Mouse (Mus musculus) gastrocnemius, postnatal 4 days (tissue): ENCODE data around the gene Rnf186. TPM values are rescaled to one million over a fixed set of nuclear protein-coding genes. Genes with fewer than 3 reads are reported as not detected.

Experiments used
- DNase-seq, 2 experiments: peaks; one replicate each; pipeline ENCODE4 v3.0.0; 2021 to 2022; ENCODE audit warnings: low spot score in 2 of 2, mixed read lengths in 2 of 2
- long read RNA-seq, 2 experiments: library from polyadenylated mRNA; stranded (forward); transcript quantifications; one replicate each; pipeline ENCODE4 v2.0.0; 2021
- total RNA-seq, 2 experiments: library from RNA; stranded (reverse); gene quantifications; 2 replicates each; pipeline ENCODE4 v1.2.3; 2021

Rnf186 gene
- not detected for total RNA-seq
- long read RNA-seq, experiment 1: 0 reads
- long read RNA-seq, experiment 2: 0 reads

DNA sequence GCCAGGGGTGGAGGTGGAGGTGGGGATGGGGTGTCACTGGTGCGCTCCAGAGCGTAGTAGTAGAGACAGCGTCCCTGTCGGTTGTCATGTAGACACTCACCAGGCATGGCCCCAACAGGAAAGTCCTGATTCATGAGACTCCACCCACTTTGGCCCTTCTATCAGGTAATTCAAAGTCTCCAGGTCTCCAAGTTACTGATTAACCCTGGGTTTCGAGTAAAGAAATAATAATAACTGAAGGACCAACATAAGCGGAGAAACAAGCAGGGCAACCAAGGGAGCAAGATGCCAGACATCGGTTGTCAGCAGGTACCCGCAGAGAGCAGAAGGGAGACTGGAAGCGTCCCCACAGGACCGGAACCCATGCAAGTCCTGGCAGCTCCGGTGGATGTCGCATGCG lies at the start of gene Rnf186:
Gene Rnf186, plus strand, starts transcription at position 247 of the 400 bp plus-strand sequence.
- no peak for DNase-seq

DNA sequence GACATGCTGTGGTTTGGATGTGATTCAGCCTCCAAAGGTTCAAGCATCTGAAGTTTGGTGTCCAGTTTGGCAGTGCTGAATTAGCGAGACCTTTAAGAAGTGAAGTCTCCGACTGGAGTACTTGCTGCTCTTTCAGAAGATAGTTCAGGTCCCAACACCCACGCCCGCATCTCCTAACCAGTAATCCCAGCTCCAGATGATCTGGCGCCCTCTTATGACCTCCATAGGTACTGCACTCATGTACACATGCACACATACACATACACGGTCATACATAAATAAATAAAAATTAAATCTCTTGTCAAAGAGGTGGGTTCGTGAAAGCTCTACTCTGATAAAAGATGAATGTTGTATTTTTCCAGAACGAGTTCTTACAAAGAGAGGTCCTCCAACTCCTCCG lies 49.6 kb upstream of the Rnf186 start:
- DNase-seq: no peak

DNA sequence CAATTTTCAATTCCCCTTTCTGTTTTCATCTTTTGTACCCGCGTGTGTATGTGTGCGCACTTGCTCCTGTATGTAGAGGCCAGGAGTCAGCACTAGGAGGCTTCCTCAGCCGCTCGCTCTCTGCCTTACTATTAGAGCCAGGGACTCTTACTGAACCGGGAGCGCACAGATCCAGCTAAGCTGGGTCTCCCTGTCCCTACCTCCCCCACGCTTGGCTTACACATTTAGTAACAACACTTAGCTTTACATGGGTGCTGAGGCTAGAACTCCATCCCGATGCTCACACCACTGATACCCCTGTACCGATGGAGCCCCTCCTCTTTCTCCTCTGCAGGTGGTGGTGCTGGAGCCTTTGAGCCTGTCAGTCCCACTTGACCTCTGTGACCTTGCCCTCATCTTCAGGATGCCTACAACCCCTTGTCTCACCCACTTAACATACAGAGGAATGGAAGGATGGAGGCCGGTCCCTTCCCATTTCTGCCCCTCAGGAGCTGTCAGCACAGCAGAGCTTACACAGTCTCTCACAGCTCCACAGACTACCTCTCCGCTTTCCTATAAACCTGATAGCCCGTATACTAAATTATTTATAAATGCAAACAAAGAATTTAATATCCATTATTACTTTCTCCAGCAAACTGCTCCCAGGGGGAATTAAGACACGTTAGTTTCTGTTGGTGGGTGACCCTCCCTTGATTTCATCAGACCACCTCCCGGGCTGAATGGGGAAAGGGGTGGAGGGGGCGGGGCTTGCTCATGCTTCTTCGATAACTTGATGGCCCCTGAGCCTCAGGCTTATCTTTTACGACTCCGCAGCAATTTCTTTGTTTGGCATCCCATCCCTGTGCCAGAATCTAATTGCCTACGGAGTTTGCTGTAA lies 45.4 kb upstream of the Rnf186 start:
- DNase-seq: no peak

DNA sequence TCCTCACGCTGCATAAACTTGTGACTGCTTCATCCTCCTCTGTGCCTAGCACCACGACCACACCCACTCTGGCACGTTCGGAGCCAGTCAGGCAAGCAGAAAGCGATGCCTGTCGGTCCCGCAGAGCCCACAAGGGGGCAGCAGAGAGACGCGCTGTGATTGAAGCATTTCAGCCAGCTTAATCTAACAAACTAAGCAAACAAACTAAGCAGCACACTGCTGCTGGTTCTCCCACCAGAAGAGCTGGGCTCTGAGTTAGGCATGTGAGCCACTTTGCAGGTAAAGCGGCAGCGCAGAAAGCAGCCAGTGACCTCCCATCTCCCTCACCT lies 44.8 kb upstream of the Rnf186 start:
- DNase-seq: peak; percentile 95

DNA sequence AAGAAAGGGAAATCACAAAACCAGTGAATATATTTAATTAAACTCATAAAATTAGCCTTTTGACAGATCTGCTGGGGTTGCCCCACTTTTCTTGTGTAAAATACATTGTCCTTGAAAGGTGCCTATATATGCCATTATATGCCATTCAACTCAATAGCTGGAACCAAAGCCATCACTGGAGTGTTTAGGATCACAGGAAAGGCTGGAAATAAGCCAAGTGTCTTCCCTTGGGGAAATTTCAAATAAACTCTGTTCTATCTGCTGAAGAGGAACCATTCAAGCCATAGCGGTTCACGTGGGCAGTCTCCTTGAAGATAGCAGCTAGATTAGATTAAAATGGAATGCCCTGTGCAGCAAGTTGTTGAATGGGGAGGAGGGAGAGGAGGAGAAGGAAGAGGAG lies 41.4 kb upstream of the Rnf186 start:
- DNase-seq: no peak

DNA sequence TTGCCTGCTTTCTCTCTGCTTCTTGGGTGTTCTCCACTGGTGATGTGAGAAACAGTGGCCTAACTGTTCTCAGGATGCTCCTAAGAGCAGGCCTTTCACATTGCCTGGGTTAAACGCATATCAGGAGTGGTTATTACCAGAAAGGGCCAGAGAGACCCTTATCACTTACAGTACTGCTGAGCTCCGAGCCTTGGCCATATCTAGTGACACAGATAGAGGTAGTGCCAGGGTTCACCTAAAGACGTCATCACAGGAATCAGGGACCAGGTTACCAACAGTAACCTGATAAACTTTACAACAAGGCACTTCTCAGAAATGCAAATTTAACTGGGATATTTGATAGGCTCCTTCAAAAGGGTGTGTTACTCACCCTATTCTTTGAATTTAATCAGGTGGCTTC lies 33.0 kb upstream of the Rnf186 start:
- no peak for DNase-seq

DNA sequence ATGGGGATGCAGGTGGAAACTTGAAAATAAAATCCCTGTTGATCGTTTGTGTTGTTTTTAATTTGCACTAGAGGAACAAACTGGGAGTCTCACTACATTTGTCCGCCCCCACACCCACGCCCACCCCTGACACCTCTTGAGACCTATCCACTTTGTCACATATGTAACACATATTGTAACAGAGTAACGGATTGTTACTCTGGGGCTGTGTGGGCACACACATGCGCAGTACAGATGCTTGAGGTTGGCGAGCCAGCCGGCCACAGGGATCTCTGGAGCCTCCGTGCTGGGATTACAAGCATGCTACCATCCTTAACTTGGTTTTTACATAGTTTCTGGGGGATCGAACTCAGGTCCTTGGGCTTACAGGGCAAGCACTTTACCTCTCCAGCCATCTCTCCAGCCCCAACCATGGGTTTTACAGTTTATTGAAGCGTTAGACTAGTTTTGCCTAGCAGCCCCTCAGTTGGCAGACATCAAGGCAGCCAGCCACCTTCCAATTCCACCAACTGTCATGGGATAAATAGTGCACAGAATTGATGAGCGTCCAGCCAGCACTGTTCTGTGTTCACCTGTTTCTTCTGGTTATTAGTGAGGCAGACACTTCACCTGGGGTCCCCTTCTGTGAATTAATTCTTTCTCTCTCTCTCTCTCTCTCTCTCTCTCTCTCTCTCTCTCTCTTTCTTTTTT lies 32.3 kb upstream of the Rnf186 start:
- DNase-seq: no peak

DNA sequence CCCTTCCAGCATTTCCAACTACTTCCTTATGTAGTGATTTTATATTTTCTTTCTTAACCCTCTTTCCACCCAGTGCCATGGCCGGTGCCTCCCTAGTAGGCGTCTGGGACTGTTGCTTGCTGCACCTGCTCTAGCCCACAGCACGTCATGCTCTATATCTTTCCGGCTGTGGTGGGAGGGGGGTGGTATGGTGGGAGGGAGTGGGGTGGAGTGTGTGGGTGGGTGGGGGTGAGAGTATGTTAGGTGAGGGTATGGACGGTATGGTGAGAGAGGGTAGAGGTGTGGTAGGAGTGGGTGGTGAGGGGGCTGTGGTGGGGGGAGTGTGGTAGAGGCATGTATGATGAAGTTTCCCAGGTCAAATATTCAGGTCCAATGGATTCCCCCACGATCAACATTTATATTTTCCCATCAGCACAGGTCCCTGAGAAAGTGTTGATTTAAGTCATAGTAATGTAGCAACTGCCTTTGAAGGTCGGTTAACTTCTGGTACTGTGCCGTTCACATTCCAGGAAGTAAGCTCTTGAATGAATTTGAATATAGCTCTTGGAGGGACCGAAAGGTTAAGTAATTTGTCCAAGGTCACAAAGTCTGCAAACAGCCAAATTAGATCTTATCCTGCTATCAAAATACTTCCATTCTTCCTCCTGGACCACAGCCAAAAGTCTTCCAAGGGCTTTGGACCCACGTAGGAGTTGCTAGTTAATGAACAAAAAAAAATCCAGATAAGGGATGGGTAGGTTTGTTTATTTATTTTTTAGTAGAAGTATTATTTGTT lies 28.2 kb upstream of the Rnf186 start:
- DNase-seq: no peak

DNA sequence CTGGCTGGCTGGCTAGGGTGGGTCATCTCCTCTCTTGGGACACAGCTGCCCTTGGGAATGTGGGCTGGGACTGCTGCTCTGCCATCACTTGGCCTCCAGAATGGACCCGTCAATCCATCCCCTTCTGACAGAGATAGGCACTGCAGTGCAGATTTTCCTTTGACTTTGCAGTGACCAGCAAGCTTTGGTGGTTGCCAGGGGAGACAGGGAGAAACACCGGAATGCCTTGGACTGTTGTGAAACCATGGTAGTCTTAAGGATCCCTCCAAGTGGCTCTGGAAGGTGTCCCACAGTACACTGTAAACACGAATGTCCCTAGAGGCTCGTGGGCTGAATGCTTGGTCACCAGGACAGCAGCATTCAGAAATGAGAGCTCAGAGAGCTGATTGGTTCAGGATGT lies 27.4 kb upstream of the Rnf186 start:
- DNase-seq: no peak

DNA sequence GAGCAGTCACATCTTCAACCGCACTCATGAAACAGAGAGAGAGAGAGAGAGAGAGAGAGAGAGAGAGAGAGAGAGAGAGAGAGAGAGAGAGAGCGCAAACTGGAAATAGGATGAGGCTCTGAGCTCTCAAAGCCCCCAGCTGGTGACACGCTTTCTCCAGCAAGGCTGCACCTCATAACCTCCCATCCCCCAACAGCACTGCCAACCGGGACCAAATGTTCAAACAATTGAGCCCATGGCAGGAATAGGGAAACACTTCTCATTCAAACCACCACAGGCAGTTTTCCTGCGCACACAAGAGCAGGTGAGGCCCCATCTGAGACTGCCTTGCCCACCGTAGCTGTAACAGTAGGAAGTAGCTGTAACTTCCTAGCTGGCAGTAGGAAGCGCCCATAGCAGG lies 25.5 kb upstream of the Rnf186 start:
- DNase-seq: no peak

DNA sequence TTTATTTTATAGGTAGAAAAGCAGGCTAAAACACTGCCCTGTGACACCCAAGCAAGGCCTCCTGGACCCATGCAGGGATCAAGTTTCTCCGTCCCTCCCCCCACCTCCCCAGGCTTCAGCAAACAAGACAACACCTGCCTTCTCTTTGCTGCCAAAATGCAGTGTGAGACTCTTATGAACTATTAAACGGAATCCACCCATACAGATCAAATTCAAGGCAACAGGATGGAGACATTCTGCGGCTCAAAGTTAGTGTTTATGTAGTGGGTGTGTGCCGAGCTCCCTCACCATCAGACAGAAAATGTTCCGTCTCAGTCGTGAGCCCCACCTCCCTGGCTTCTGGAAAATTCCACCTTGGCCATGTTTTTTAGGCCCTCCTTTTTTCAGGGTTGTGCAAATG lies 24.9 kb upstream of the Rnf186 start:
- no peak for DNase-seq

DNA sequence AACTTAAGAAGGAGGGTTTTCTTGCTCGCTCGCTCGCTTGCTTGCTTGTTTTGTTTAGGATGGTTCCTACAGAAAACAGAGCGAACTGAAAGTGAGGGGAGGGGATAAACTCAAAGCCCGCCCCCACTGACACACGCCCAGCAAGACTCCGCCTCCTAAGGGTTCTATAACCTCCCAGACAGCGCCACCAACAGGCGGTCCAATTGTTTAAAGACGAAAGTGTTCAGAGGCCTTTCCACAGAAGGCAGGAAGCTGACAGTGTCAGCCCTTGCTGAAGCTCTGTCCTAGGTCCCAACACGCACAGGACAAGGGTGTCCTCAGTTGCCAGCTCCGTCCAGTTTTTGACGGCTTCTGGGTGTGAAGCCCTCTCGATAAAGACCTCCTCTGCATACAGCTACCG lies 23.2 kb upstream of the Rnf186 start:
- peak; percentile 46 to 74 for DNase-seq

DNA sequence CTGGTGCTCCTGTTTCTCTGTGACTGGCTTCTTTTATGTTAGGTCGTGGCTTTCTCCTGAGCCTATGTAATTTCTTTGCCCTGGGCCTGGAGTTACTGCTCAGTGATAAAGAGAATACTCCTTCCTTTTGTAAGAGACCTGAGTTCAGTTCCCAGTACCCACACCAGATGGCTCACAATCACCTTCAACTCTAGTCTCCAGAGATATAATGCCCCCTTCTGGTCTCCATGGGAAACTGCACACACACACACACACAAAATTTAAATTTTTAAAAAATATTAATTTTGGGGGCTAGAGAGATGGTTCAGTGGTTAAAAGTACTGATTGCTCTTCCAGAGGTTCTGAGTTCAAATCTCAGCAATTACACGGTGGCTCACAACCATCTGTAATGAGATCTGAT lies 18.7 kb upstream of the Rnf186 start:
- DNase-seq: no peak

DNA sequence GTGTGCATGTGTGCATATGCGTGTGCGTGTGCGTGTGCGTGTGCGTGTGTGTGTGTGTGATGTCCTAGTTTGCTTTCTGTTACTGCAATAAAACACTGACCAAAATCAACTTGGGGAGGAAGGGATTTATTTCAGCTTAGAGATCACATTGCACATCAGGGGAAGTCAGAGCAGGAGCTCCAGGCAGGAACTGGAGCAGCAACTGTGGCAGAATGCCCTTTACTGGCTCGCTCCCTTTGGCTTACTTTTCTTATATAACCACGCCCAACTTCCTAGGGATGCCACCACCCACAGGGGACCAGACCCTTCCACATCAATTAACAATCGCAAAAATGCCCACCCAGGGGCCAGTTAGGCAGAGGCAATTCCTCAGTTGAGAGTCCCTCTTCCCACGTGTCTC lies 8.3 kb upstream of the Rnf186 start:
- DNase-seq: no peak

DNA sequence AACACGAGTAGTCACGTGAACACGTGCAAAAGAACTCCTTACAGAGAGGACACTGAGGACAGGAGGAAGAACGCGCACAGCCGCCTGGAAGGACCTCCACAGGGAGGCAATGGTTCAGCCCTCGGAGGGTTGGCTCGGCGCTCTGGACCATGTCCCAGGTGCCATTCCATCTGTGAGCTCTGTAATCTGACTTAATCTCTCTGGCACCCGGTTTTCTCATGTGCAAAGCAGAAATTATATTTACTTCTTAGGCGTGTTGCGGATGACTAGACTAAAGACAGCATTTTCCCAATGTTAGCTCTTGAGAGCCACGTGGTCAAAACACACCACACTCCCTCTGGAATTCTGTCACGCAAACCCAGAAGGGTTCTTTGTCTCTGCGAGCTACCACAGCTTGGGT lies 7.8 kb upstream of the Rnf186 start:
- DNase-seq: no peak

DNA sequence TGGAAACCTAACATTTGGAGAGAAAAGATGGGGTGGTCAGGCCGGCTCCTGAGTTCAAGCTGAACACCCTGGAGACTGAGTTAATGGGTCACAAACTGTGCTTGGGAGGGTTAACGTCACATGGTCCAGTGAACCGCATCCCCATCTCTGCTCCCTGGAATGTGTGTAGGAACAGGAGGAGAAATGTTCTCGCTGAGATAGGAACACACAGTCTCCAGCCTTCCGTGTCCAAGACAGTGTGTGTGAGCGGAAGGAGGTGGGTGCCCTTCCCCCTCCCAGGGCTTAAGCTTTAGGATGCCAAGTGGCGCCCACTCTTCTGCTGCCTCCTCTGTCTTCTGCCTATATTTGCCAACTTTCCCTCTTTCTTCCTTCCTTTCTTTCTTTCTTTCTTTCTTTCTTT lies 7.0 kb upstream of the Rnf186 start:
- DNase-seq: no peak

DNA sequence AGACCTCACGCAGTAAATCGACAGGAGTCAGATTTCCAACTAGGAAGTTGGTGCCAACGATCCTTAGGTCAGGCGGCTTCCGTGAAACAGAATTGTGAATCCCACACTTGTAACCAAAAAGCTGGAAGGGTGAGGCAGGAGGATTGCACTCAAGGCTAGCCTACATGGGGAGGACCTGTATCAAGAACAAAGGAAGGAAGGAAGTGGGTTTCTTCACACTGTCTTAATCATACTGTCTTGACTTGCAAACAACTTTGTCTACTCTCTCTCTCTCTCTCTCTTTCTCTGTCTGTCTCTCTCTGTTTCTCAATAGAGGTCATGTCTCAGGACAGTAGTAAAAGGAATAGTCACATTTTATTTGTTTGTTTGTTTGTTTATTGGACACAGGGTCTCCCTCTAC lies 4.2 kb upstream of the Rnf186 start:
- no peak for DNase-seq

DNA sequence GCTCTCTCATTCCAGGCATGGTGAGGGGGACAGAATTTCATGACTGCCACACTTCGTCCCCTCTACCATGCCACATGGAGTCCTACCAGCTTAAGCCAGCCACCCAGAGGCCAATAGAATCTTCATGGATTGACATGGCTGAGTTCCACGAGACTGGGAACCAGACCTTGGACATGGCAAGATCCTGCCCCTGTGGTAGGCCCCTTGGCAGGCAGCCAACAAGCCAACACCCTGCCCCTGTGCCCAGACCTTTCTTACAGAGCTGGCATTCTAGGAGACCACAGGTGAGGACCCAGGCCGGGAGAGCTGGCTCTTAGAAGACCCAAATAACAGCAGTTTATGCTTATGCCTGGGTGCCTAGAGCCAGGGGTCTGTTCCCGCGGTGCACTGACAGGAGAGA lies 1.0 kb upstream of the Rnf186 start:
- DNase-seq: no peak

DNA sequence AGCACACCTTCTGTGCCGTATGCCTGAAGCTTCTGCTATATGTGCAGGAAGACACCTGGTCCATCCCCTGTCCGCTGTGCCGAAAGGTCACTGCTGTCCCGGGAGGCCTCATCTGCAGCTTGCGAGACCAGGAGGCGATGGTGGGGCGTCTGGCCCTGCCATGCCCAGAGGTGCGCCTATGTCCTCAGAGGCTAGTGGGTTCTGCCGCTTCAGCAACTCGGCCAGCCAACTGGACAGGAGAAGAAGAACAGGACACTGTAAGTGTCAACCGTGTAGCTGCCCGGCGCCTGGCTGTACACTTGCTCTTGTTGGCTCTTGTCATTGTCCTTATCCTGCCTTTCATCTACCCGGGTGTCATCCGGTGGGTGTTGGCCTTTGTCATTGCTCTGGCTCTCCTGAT lies 573 bp downstream of the Rnf186 start:
- no peak for DNase-seq

DNA sequence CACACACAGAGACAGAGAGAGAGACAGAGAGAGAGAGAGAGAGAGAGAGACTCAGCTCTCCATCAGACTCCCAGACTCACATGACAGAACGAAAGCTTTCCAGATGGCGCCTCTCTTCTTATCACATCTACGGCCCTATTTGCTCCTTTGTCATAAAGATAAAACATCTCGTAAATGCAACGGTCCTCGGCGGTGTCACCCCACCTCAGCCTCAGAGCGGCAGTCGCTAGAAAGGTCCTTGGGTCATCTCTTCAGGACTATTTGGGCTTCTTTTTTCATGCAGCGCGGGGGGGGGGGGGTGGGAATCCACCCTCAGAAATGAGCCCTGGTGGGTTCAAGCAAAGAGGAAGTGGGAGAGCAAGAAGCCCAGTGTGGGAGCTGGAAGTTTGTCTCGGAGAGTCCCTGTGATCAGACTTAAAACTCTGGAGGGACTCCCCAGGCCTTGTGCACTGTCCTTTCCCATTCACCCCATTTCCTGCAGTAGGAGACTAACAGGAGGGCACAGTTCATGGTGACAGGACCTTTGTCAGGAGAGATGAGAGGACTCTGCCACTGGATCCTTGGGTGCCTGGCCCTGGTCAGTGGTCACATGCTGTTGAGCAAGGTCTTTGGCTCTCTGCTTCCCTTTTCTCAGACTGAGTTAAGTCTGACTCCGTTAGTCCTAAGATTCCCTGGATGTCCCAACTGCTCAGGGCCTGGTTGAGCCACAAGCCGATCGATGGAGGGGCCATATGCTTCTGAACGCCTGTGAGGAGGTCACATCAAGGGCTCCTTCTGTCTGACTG lies 2.1 kb downstream of the Rnf186 start:
- no peak for DNase-seq

DNA sequence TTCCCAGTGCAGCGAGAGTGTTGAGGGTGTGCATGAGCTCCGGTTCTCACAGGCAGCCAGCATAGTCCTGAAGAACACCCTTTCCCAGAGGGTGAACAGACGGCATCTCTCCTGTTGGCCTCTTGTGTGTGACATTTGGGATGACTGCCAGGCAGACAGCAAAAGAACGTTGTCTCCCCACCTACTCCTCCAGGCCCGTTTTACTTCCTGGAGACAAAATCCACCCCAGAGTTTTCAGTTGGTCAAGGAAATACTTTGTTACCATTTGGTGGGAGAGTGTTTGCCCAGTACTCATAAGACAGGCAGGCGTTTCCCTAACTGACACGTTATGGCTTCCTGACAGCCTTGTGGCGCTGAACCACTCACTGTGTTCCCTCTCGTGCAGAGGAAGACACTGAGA lies 2.8 kb downstream of the Rnf186 start:
- no peak for DNase-seq
